Mouse (Mus musculus) liver, adult 2 months (tissue): ENCODE measurements at regions not wholly inside any gene's neighbourhood (a gene's known extent, or its start where the extent isn't known, plus 50 kb on each side); places are given as distances from the start of the nearest gene placed in this dataset.

Experiments
- CTCF ChIP-seq: fragments of 200-500 bp; IDR thresholded peaks from 2 replicates; pipeline ENCODE4 v1.5.1; 2011; ENCODE audit warnings: low read depth, low read length, control low read depth
- POLR2A ChIP-seq: fragments of 200-500 bp; IDR thresholded peaks from 2 replicates; pipeline ENCODE4 v1.6.1; 2011; ENCODE audit warnings: low read length, control low read depth; ENCODE audit not compliant: insufficient read depth; ENCODE audit errors: extremely low read depth

DNA sequence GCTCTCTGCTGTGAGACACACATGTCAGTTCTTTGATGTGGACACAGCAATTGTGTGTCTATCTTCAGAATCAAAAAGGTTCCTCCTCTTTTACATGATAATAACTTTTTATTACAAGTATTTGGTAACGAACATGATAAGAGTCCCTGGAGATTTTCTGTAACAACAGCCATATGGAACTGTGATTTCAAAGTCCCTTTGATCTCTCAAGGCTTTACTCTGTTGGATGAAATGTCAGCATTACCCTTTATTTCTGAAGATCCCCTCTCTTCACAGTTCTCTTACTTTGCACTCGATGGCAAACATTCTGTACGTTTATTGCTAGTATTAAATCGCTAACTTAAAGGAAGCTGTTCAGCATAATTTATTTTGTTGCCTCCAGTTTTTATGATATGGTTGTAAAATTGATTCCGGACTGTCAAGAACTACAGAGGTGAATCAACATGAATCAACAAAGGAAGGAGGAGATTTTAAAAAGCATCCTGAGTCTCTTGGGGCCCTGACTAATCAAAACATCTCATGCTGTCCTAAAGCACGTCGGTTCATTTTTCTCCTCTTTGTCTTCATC, 162.0 kb downstream of the Abcc12 start:
- TF ChIP-seq CTCF (no peak), POLR2A (no peak)
